Mouse (Mus musculus): ENCODE measurements around the gene Gm5426.

DNA sequence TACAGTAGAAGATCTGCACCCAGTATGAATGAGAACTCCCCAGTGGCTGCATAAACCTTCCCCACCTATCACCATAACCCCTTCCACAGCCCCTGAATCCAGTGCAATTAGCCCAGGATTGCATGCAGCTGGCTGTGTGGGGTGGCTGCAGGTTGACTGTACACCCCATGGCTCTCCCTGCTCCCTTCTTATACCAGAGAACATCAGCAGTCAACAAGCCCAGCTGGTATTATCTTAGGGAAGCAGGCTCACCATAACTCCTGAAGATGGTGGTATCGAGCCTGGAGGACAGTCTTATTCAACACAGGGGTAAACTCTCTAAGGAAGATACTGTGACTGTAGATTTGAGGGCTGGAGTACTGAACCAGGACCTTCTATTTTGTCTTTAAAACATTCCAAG lies 12.1 kb upstream of the Gm5426 start:
- no peak for TF ChIP-seq CTCF (IDR thresholded peaks at IDR 0.05; ENCODE audit: control insufficient read depth, insufficient read depth, insufficient read length)
- TF ChIP-seq USF1 (IDR thresholded peaks at IDR 0.05; ENCODE audit: low read depth), result no peak
- TF ChIP-seq CEBPB (IDR thresholded peaks at IDR 0.05; ENCODE audit: low read depth), result no peak
- no peak for TF ChIP-seq MYOD1 (IDR thresholded peaks at IDR 0.05; ENCODE audit: control insufficient read depth, insufficient read length, low read depth)

All from C2C12 (cell line).